Comparison of ENCODE assay signal across 24 mouse cellular contexts in the genomic region with DNA sequence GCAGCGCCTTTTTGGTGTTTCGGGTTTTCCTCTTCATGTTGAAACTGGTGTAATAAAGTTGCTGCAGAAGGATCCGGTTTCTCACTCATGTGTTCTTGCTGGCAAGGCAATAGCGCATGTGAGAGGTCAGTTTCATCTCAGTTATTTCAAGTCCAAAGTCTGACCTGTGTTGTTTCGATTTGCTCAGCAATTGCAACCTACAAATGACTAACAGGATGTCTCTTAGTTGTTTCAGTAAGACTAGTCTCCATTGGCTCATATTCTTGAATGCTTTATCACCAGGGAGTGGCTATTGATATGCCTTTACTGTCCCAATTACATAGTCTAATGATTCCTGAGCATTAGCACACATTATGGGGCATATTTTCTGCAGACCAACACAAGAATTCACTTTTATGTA.
A peak's percentile ranks its signal among the peaks of the same experiment; 100 is the strongest.
DNase-seq lines count a peak whose midpoint lies in the region; ATAC-seq and TF ChIP-seq lines count a peak whose summit lies in the region.
"Had no signal": no experiment of that assay in that cellular context is flagged by ENCODE, and none has a peak within 500 bp of the region (broad histone marks: within the 10 kb centered on the region; RNA-seq: fewer than 3 reads in every experiment).

No protein-coding gene starts in this region.

- no peaks in the 10 kb centered on the region for H3K36me3 ChIP-seq in intestine, postnatal 0 days (ENCODE audit: control insufficient read depth, insufficient read depth)
- no peaks in the 10 kb centered on the region for H3K36me3 ChIP-seq in intestine, embryonic 16.5 days (ENCODE audit: control insufficient read depth, insufficient read depth, low read length)
- H3K36me3 ChIP-seq in kidney, adult 2 months (ENCODE audit: control insufficient read depth, insufficient read depth, low read length), result no peaks in the 10 kb centered on the region
- no peaks in the 10 kb centered on the region for H3K36me3 ChIP-seq in kidney, embryonic 15.5 days
- H3K36me3 ChIP-seq in liver, adult 2 months (ENCODE audit: control insufficient read depth, insufficient read depth, low read length), result no peaks in the 10 kb centered on the region
- H3K36me3 ChIP-seq: embryonic facial prominence, embryonic 10.5 days; embryonic facial prominence, embryonic 12.5 days; forebrain, embryonic 15.5 days; G1E had no signal

- H3K27ac ChIP-seq in intestine, postnatal 0 days (ENCODE audit: low read depth, low read length), result no peak overlapping the region
- H3K27ac ChIP-seq in intestine, embryonic 16.5 days (ENCODE audit: low read length), result no peak overlapping the region
- no peak overlapping the region for H3K27ac ChIP-seq in kidney, adult 2 months (ENCODE audit: insufficient read depth, low read depth, low read length)
- H3K27ac ChIP-seq in kidney, embryonic 15.5 days, result no peak overlapping the region
- no peak overlapping the region for H3K27ac ChIP-seq in liver, adult 2 months (replicated peaks; ENCODE audit: insufficient read depth, low read depth, low read length)
- H3K27ac ChIP-seq: embryonic facial prominence, embryonic 10.5 days; embryonic facial prominence, embryonic 12.5 days; forebrain, embryonic 13.5 days; forebrain, embryonic 15.5 days had no signal

- peak; percentile 91 for ATAC-seq in intestine, postnatal 0 days
- ATAC-seq in intestine, embryonic 16.5 days, result no peak
- no peak for ATAC-seq in kidney, embryonic 15.5 days (replicated peaks; ENCODE audit: low FRiP score)
- ATAC-seq: activated CD4-positive, CD25-positive, alpha-beta regulatory T cell, adult 4 months; CD4-positive, CD25-positive, alpha-beta regulatory T cell, adult 4 months; forebrain, embryonic 13.5 days; forebrain, embryonic 15.5 days; Patski had no signal

- H3K4me1 ChIP-seq in intestine, postnatal 0 days (replicated peaks; ENCODE audit: control insufficient read depth, insufficient read depth, low read length), result no peaks in the 10 kb centered on the region
- no peaks in the 10 kb centered on the region for H3K4me1 ChIP-seq in intestine, embryonic 16.5 days (ENCODE audit: control insufficient read depth, insufficient read depth, low read length)
- no peaks in the 10 kb centered on the region for H3K4me1 ChIP-seq in kidney, adult 2 months (ENCODE audit: control insufficient read depth, insufficient read depth, low read length)
- H3K4me1 ChIP-seq in kidney, embryonic 15.5 days, result no peaks in the 10 kb centered on the region
- H3K4me1 ChIP-seq in liver, adult 2 months (ENCODE audit: control insufficient read depth, insufficient read depth, low read length), result no peaks in the 10 kb centered on the region
- H3K4me1 ChIP-seq: embryonic facial prominence, embryonic 10.5 days; embryonic facial prominence, embryonic 12.5 days; forebrain, embryonic 13.5 days; forebrain, embryonic 15.5 days had no signal

- WGBS in intestine, postnatal 0 days, result 69% methylated on average over 5 of the region's 5 CpGs
- WGBS in intestine, embryonic 16.5 days, result 79% methylated on average over 5 of the region's 5 CpGs
- WGBS in kidney, adult 2 months, result 64% methylated on average over 5 of the region's 5 CpGs
- WGBS in kidney, embryonic 15.5 days, result 85% methylated on average over 5 of the region's 5 CpGs
- 76% methylated on average over 5 of the region's 5 CpGs for WGBS in liver, adult 2 months

- H3K4me3 ChIP-seq in intestine, postnatal 0 days (ENCODE audit: low read depth, low read length), result no peak overlapping the region
- H3K4me3 ChIP-seq in intestine, embryonic 16.5 days (ENCODE audit: low read length), result no peak overlapping the region
- H3K4me3 ChIP-seq in kidney, adult 2 months (ENCODE audit: insufficient read depth, low read depth, low read length), result no peak overlapping the region
- no peak overlapping the region for H3K4me3 ChIP-seq in kidney, embryonic 15.5 days (replicated peaks)
- no peak overlapping the region for H3K4me3 ChIP-seq in liver, adult 2 months (ENCODE audit: insufficient read depth, low read depth, low read length)
- H3K4me3 ChIP-seq: embryonic facial prominence, embryonic 10.5 days; embryonic facial prominence, embryonic 12.5 days; forebrain, embryonic 13.5 days; forebrain, embryonic 15.5 days had no signal

- no peak for TF ChIP-seq CTCF in intestine, postnatal 0 days (IDR thresholded peaks at IDR 0.05; ENCODE audit: low read depth)
- no peak for TF ChIP-seq CTCF in kidney, adult 2 months (conservative IDR thresholded peaks at IDR 0.05; ENCODE audit: insufficient read depth, insufficient read length, low read depth, low read length)
- TF ChIP-seq CTCF in liver, adult 2 months (IDR thresholded peaks at IDR 0.05; ENCODE audit: low read depth, low read length), result no peak

- peak; percentile 37 for DNase-seq in kidney, adult 2 months
- peak; percentile 71 for DNase-seq in liver, adult 2 months (ENCODE audit: extremely low read depth, low read depth, low spot score)
- no peak for DNase-seq in liver
- DNase-seq: adrenal gland, adult 8-10 months; adrenal gland, postnatal 14 days; adrenal gland, postnatal 36 days; B cell, adult 2 months; cerebellum, adult 11-12 months; cerebellum, adult 2 months; cerebellum, adult 9-10 months; cerebellum, postnatal 10 days; cerebellum, postnatal 25 days had no signal

- no peaks in the 10 kb centered on the region for H3K9me3 ChIP-seq in intestine, postnatal 0 days (ENCODE audit: control insufficient read depth)
- no peaks in the 10 kb centered on the region for H3K9me3 ChIP-seq in intestine, embryonic 16.5 days (ENCODE audit: control insufficient read depth, low read length)
- no peaks in the 10 kb centered on the region for H3K9me3 ChIP-seq in kidney, embryonic 15.5 days (replicated peaks)
- H3K9me3 ChIP-seq: embryonic facial prominence, embryonic 10.5 days; embryonic facial prominence, embryonic 12.5 days; forebrain, embryonic 13.5 days; forebrain, embryonic 15.5 days; G1E had no signal

- no peak for TF ChIP-seq POLR2A in kidney, adult 2 months (IDR thresholded peaks at IDR 0.05; ENCODE audit: low read depth, low read length)
- no peak for TF ChIP-seq POLR2A in liver, adult 2 months (IDR thresholded peaks at IDR 0.05; ENCODE audit: extremely low read depth, insufficient read depth, low read length)

- no peak overlapping the region for H3K4me2 ChIP-seq in intestine, postnatal 0 days (replicated peaks; ENCODE audit: low read depth)
- no peak overlapping the region for H3K4me2 ChIP-seq in intestine, embryonic 16.5 days (ENCODE audit: low read depth, low read length)
- no peak overlapping the region for H3K4me2 ChIP-seq in kidney, embryonic 15.5 days
- H3K4me2 ChIP-seq: embryonic facial prominence, embryonic 12.5 days; forebrain, embryonic 13.5 days; forebrain, embryonic 15.5 days had no signal

- H3K27me3 ChIP-seq in intestine, postnatal 0 days (replicated peaks; ENCODE audit: control insufficient read depth, insufficient read depth, low read length), result no peaks in the 10 kb centered on the region
- no peaks in the 10 kb centered on the region for H3K27me3 ChIP-seq in intestine, embryonic 16.5 days (replicated peaks; ENCODE audit: control insufficient read depth, insufficient read depth, low read length)
- no peaks in the 10 kb centered on the region for H3K27me3 ChIP-seq in kidney, adult 2 months (replicated peaks; ENCODE audit: control insufficient read depth, insufficient read depth, low read length)
- H3K27me3 ChIP-seq in kidney, embryonic 15.5 days, result no peaks in the 10 kb centered on the region
- H3K27me3 ChIP-seq in liver, adult 2 months (ENCODE audit: control insufficient read depth, insufficient read depth, low read length), result no peaks in the 10 kb centered on the region
- H3K27me3 ChIP-seq: CH12.LX; embryonic facial prominence, embryonic 12.5 days; forebrain, embryonic 13.5 days; forebrain, embryonic 15.5 days; Patski had no signal

- no peaks in the 10 kb centered on the region for H3K79me2 ChIP-seq in liver, adult 2 months (ENCODE audit: control insufficient read depth, insufficient read depth, low read length)

- H3K9ac ChIP-seq in intestine, postnatal 0 days (ENCODE audit: low read depth, low read length), result no peak overlapping the region
- no peak overlapping the region for H3K9ac ChIP-seq in intestine, embryonic 16.5 days (ENCODE audit: low read depth, low read length)
- no peak overlapping the region for H3K9ac ChIP-seq in kidney, embryonic 15.5 days
- no peak overlapping the region for H3K9ac ChIP-seq in liver, adult 2 months (ENCODE audit: low read depth, low read length)
- H3K9ac ChIP-seq: embryonic facial prominence, embryonic 12.5 days; forebrain, embryonic 13.5 days; forebrain, embryonic 15.5 days had no signal
